Mouse (Mus musculus) CH12.LX (cell line): ENCODE data around the gene Cmc2. TPM values are rescaled to one million over a fixed set of nuclear protein-coding genes. Genes with fewer than 3 reads are reported as not detected.

Experiments used
- DNase-seq: peaks from one replicate; pipeline ENCODE4 v3.0.0-alpha.2; 2013; ENCODE audit errors: extremely low read depth
- H3K27ac ChIP-seq: 2 replicates; pipeline ENCODE4 v1.5.1; 2012; ENCODE audit warnings: low read depth, mild to moderate bottlenecking, control low read depth, moderate library complexity; ENCODE audit not compliant: insufficient read depth
- H3K27me3 ChIP-seq: replicated peaks from 2 replicates; pipeline ENCODE3; 2012; ENCODE audit warnings: inconsistent platforms
- H3K36me3 ChIP-seq, 2 experiments: replicated peaks in 1 of 2; 2 replicates each; pipeline versions ENCODE3 to v1.6.1; 2012; ENCODE audit warnings: inconsistent platforms in 1 of 2, low read length in 1 of 2, mild to moderate bottlenecking in 1 of 2, mixed read lengths in 1 of 2, moderate library complexity in 1 of 2; ENCODE audit not compliant: control insufficient read depth in 1 of 2, insufficient read depth in 1 of 2
- H3K4me1 ChIP-seq, 2 experiments: 2 replicates each; pipeline ENCODE4 v1.6.1; 2012; ENCODE audit warnings: inconsistent platforms in 1 of 2, moderate library complexity in 1 of 2; ENCODE audit not compliant: insufficient read depth in 2 of 2, control insufficient read depth in 1 of 2
- H3K4me2 ChIP-seq: 2 replicates; pipeline ENCODE4 v1.6.1; 2012; ENCODE audit warnings: low read depth, mild to moderate bottlenecking, control low read depth; ENCODE audit not compliant: poor library complexity, insufficient read depth, severe bottlenecking
- H3K4me3 ChIP-seq, 3 experiments: fragments of 150-350 bp in 1 of 3; sonication (generic) in 1 of 3; replicated peaks in 1 of 3; 2 replicates each; pipeline versions ENCODE3 to v1.5.1; 2011 to 2012; ENCODE audit warnings: low read depth in 2 of 3, low read length in 2 of 3, mild to moderate bottlenecking in 2 of 3, moderate library complexity in 2 of 3, control low read depth in 1 of 3, improper control_type of control experiment in 1 of 3, inconsistent platforms in 1 of 3, mixed read lengths in 1 of 3; ENCODE audit not compliant: poor library complexity in 1 of 3
- H3K79me2 ChIP-seq: replicated peaks from 2 replicates; pipeline ENCODE4 v1.6.1; 2012; ENCODE audit warnings: mild to moderate bottlenecking, moderate library complexity; ENCODE audit not compliant: control insufficient read depth, poor library complexity, insufficient read depth, severe bottlenecking; ENCODE audit errors: extremely low read depth
- H3K9ac ChIP-seq: 2 replicates; pipeline ENCODE4 v1.6.1; 2012; ENCODE audit warnings: low read depth, mild to moderate bottlenecking, control low read depth, moderate library complexity; ENCODE audit not compliant: insufficient read depth
- H3K9me3 ChIP-seq: replicated peaks from 2 replicates; pipeline ENCODE3; 2012; ENCODE audit warnings: low read length, inconsistent platforms, mixed read lengths
- BHLHE40 ChIP-seq: IDR thresholded peaks from 2 replicates; pipeline ENCODE4 v1.6.1; 2011; ENCODE audit warnings: mild to moderate bottlenecking, low read depth, low read length, improper control_type of control experiment
- CHD2 ChIP-seq: IDR thresholded peaks from 2 replicates; pipeline ENCODE4 v1.6.1; 2011; ENCODE audit warnings: low read length, improper control_type of control experiment
- E2F4 ChIP-seq: IDR thresholded peaks from 2 replicates; pipeline ENCODE4 v1.6.1; 2011; ENCODE audit warnings: low read depth, low read length, improper control_type of control experiment; ENCODE audit not compliant: insufficient replicate concordance
- ELF1 ChIP-seq: IDR thresholded peaks from 2 replicates; pipeline ENCODE4 v1.6.1; 2014; ENCODE audit warnings: low read depth, mild to moderate bottlenecking, inconsistent platforms, low read length, improper control_type of control experiment
- EP300 ChIP-seq: IDR thresholded peaks from 2 replicates; pipeline ENCODE4 v1.6.1; 2011; ENCODE audit warnings: low read length, improper control_type of control experiment
- IRF4 ChIP-seq: IDR thresholded peaks from 2 replicates; pipeline ENCODE4 v1.6.1; 2014; ENCODE audit warnings: low read depth, mild to moderate bottlenecking, inconsistent platforms, low read length, improper control_type of control experiment
- MAX ChIP-seq: IDR thresholded peaks from 2 replicates; pipeline ENCODE4 v1.6.1; 2011; ENCODE audit warnings: low read length, improper control_type of control experiment
- MAZ ChIP-seq: IDR thresholded peaks from 2 replicates; pipeline ENCODE4 v1.6.1; 2012; ENCODE audit warnings: low read depth, mild to moderate bottlenecking, inconsistent platforms, low read length, improper control_type of control experiment, moderate library complexity
- MEF2A ChIP-seq: IDR thresholded peaks from 2 replicates; pipeline ENCODE4 v1.6.1; 2014; ENCODE audit warnings: low read depth, mild to moderate bottlenecking, inconsistent platforms, low read length, improper control_type of control experiment, borderline replicate concordance
- MXI1 ChIP-seq: IDR thresholded peaks from 2 replicates; pipeline ENCODE4 v1.6.1; 2011; ENCODE audit warnings: mild to moderate bottlenecking, low read depth, low read length, improper control_type of control experiment
- POLR2AphosphoS2 ChIP-seq: IDR thresholded peaks from 2 replicates; pipeline ENCODE4 v1.6.1; 2011; ENCODE audit warnings: low read depth, low read length, improper control_type of control experiment
- RAD21 ChIP-seq: IDR thresholded peaks from 2 replicates; pipeline ENCODE4 v1.6.1; 2011; ENCODE audit warnings: low read depth, mild to moderate bottlenecking, low read length, improper control_type of control experiment, moderate library complexity
- SIN3A ChIP-seq: IDR thresholded peaks from 2 replicates; pipeline ENCODE4 v1.6.1; 2012; ENCODE audit warnings: low read length, improper control_type of control experiment, inconsistent platforms
- TBP ChIP-seq: conservative IDR thresholded peaks from 2 replicates; pipeline ENCODE4 v1.6.1; 2011; ENCODE audit warnings: low read depth, low read length, improper control_type of control experiment
- UBTF ChIP-seq: IDR thresholded peaks from 2 replicates; pipeline ENCODE4 v1.6.1; 2012; ENCODE audit warnings: low read depth, mild to moderate bottlenecking, inconsistent platforms, low read length, improper control_type of control experiment, moderate library complexity
- USF1 ChIP-seq: IDR thresholded peaks from 2 replicates; pipeline ENCODE4 v1.6.1; 2014; ENCODE audit warnings: low read depth, mild to moderate bottlenecking, inconsistent platforms, low read length, improper control_type of control experiment
- USF2 ChIP-seq: conservative IDR thresholded peaks from 2 replicates; pipeline ENCODE4 v1.6.1; 2011; ENCODE audit warnings: low read depth, low read length, improper control_type of control experiment
- dilution Hi-C: fragments of 300-500 bp; cut with MboI; formaldehyde crosslinking; loops from 2 replicates; pipeline ENCODE4 v1.14.3; 2020; ENCODE audit warnings: low sequenced_read_pairs; ENCODE audit not compliant: extremely low pct_unique_long_range_greater_than_20kb, extremely low pct_ligation_motif_present
- in situ Hi-C: fragments of 300-500 bp; cut with MboI; formaldehyde crosslinking; loops from 3 replicates; pipeline ENCODE4 v1.14.3; 2019; ENCODE audit warnings: low sequenced_read_pairs, low pct_ligation_motif_present, low pct_unique_long_range_greater_than_20kb, mixed read lengths
- polyA plus RNA-seq: library from polyadenylated mRNA; unstranded; fragments of >175 nt; gene quantifications from 2 replicates; pipeline ENCODE4 v1.2.1, GENCODE M21; 2012; ENCODE audit warnings: low read depth; ENCODE audit not compliant: insufficient read length
- total RNA-seq, 2 experiments: library from RNA; depleted of rRNA; stranded (reverse); fragments of 300-350 nt in 1 of 2; fragments of >200 nt in 1 of 2; gene quantifications; 2 replicates each; pipeline ENCODE4 v1.2.3; 2012 to 2014

Cmc2 gene
- total and polyA plus RNA-seq, 3 experiments, result 29.1 to 55.1 (median 39.4) TPM

DNA sequence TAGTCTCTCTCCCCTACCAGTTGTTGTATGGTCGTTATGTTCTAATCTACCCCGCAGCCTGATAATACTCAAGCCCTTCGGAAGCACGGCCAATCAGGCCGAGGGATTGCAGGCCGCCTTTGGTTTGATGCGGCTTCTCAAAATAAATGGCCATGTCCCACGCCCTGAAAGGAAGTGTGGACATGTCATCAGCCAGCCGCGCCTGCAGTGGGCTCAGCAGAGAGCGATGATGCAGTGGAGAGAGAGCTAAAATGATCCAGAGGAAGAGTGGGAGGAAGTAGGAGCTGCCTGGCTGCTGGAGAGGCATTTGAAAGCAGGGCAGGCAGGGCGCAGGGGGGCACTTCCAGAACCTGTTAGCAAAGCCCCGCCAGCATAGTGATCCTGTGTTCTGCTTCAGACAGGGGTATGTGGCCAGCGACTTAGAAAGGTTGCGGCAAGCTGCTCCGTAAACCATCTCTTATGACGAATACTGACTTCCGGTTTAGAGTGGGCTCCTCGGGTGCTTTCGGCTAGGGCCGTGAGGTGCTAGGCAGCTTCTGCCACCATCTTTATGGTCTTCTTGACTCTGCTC lies 25.1 kb upstream of the Cmc2 start (continued):
- no peak for TF ChIP-seq MXI1
- no peak for TF ChIP-seq RAD21
- no peak for TF ChIP-seq BHLHE40
- no peak for TF ChIP-seq USF2
- no peak for TF ChIP-seq E2F4
- no peak for TF ChIP-seq MEF2A

DNA sequence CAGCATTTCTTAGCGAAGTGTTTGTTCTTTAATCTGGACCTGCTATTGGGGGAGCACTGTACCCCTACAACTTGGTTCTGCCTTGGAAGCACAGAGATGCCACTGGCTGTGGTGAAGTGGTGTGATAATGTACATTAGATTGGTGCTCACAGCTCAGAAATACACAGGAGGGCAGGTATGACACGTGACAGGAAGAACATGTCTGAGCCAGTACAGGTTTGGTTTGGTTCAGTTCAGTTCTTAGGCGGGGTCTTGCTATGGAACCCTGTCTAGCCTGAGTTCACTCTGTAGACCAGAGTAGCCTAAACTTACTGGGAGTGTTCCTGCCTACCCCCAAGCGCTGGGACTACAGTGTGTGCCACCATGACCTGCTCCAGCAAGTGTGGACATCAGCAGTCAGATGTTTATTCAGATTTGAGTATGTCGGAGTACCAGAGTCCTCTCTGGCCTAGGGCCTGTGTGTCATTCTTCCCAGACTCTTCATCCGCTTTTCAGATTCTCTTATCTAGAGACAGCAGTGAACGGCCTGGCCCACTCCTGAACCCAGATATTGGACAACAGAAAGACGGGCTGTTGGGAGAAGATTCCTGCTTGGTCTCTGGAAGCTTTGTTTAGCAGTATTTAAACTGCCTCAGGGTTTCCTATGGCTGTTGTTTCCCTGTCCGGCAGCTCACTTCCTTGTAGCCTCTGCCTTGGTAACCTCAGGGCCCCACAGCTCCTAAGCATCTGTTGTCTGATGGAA lies 24.1 kb upstream of the Cmc2 start:
- no peak for TF ChIP-seq MEF2A
- TF ChIP-seq BHLHE40, result peak; percentile 65
- TF ChIP-seq ELF1, result peak; percentile 43; the same call in 1 of the 2 replicates
- TF ChIP-seq CHD2, result no peak
- peak; percentile 53; the same call in 1 of the 2 replicates for TF ChIP-seq MXI1
- 0 out of 2 replicates have a peak, but pooled peaks have one; percentile 5 for TF ChIP-seq IRF4
- TF ChIP-seq USF1, result peak; percentile 75
- peak; percentile 69 for TF ChIP-seq MAX
- 0 out of 2 replicates have a peak, but pooled peaks have one; percentile 0 for TF ChIP-seq EP300
- no peak for TF ChIP-seq UBTF
- no peak for TF ChIP-seq TBP
- TF ChIP-seq USF2, result peak; percentile 66; the same call in 1 of the 2 replicates
- peak; percentile 42; the same call in 1 of the 2 replicates for TF ChIP-seq SIN3A
- TF ChIP-seq POLR2AphosphoS2, result no peak
- TF ChIP-seq MAZ, result no peak
- Histone ChIP-seq H3K4me2 (peak overlapping the region; percentile 98), H3K9me3 (no peaks in the 10 kb centered on the region), H3K79me2 (peaks cover 49% of the 10 kb centered on the region), H3K4me1 (peaks cover 11 to 46% of the 10 kb centered on the region in 2 experiments), H3K27me3 (no peaks in the 10 kb centered on the region), H3K27ac (peak overlapping the region; percentile 92), H3K9ac (peak overlapping the region; percentile 79), H3K4me3 (peak overlapping the region; percentile 13 to 98 (median 36)), H3K36me3 (peaks cover 6 to 31% of the 10 kb centered on the region in 2 experiments)
- in situ Hi-C loops, result no loop called here
- dilution Hi-C loops, result no loop called here
- no peak for DNase-seq
